Mouse (Mus musculus) layer of hippocampus, postnatal 25 days (tissue): Measurements from ENCODE around the gene Trappc3. TPM values are rescaled to one million over a fixed set of nuclear protein-coding genes. Genes with fewer than 3 reads are reported as not detected.

Experiments
- DNase-seq, 2 experiments: peaks; one replicate each; pipeline ENCODE4 v3.0.0; 2022; ENCODE audit warnings: mixed read lengths in 2 of 2, low spot score in 1 of 2; ENCODE audit errors: extremely low spot score in 1 of 2
- total RNA-seq, 2 experiments: library from RNA; stranded (reverse); gene quantifications; 2 replicates each; pipeline ENCODE4 v1.2.3; 2021

Trappc3 gene
- total RNA-seq, 2 experiments from 2014 or later = 84.7 to 84.9 TPM

DNA sequence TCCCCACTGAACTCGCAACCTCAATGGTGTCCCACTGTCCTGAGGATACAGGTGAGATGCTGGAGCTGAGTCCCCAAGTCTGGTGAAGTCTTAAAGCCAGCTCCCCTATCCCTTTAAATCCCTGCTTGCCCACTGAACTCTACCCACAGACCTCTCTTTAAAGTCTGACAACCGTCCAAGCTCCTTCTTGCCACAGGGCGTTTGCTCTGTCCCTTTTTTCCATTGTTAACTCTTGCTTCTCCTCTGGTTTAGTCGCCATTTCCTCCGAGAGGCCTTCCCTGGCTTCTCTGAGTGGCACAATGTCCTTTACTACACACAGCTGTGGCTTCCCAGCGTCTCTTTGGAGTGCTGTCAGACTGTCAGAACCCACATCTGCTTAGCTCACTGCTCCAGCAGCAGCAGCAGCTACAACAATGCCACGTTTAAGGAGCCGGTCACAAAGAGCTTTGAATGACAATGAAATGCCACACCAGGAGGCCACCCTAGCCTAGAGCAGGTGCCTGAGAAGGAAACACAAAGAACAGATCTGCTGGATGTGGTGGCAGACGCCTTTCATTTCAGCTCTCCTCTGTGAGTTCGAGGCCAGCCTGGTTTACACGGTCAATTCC is 13.8 kb upstream of the Trappc3 start:
- DNase-seq = no peak

- no peak for DNase-seq
Measured at GRCm38 (mm10) chr4:126250659-126251058, 11.5 kb upstream of the Trappc3 start.

DNA sequence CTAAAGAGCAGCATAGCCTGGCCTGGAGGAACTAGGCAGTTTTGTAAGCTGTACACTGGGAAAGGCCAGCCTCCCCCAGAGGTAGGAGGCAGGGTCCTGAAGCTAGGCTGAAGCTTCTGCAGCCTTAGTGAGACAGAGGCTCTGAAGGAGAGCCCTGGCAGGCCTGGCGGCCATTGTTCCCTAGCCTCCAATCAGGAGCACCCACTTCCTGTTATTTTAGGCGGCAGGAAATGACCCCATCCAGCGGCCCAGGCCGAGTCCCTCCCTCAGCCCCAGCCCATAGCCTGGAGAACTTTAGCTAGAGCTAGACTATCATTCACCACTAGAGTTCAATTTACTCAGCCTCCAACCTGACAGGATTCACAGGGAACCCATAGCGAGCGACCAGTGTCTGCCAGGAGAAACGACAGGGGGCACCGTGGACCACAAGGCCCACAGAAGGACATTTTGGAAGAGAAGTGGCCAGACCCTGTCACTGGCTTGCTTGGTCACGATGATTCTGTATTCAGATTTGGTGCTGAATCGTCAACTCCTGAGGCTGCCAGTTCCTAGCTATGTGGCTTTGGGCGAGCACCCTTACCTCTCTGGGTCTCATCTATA is 10.4 kb upstream of the Trappc3 start:
- no peak for DNase-seq

DNA sequence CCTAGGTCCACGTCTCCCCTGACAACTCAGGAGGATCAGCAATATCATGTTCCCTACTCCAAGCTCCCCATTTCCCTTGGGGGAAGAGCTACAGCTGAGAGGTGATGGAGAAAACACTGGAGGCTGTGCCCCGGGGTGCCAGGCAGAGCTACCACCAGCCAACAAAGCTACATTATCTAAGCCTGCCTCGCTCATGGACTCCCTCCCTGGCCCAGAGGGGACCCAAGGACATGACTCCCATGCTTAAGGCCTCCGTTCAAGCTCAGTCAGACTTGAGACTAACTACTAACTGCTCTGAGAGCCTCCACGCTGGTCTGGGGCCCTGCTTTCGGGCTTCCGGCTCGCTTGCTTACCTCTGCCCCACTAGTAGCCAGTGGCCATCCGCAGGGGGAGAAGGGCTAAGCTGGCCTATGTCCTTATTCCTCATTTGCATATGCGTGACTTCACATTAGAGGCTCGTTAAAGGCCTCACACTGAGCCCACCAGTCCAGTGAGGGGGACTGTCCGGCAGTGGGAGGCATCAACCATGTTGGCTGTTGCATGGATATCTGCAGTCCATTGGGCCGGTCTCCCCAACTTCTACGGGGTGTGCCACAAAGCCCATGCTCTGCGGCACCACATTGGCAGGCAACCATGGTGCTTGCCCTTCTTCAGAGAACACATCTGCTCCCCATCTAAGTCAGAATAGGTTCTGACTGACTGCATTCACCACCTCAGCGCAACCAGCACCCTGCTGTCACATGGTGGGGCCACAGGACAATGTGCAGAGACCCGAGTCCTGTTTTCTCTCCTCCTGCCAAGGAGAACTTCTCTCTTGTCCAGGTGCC is 9.5 kb upstream of the Trappc3 start:
- DNase-seq = no peak

DNA sequence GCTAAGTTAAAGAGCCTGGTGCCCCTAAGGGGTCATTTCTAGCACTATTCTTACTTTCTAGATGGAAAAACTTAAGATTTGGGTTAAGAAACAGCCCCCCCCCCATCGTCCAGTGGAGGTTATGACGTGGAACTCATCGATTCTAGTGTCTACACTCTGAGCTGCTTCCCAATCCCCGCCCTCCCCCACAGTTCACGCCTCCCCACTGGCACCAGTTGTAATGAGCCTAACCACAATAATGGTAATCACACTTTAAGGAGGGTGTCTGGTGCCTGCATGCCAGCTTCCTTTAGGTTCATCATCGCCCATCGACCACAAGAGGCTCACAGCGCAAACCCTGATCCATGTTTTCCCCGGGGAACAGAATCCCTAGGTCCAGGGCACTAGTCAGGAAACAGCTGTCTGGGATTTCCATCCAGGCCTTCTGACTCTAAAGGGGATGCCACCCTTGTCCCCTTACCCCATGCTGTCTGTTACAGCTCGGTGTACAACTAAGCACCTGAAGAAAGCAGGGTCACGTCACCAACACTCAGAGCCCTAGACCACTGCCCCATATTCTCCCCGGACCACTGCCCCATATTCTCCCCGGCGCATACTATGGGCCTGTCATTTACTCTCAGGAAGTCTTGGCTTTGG is 8.4 kb upstream of the Trappc3 start:
- DNase-seq = no peak

DNA sequence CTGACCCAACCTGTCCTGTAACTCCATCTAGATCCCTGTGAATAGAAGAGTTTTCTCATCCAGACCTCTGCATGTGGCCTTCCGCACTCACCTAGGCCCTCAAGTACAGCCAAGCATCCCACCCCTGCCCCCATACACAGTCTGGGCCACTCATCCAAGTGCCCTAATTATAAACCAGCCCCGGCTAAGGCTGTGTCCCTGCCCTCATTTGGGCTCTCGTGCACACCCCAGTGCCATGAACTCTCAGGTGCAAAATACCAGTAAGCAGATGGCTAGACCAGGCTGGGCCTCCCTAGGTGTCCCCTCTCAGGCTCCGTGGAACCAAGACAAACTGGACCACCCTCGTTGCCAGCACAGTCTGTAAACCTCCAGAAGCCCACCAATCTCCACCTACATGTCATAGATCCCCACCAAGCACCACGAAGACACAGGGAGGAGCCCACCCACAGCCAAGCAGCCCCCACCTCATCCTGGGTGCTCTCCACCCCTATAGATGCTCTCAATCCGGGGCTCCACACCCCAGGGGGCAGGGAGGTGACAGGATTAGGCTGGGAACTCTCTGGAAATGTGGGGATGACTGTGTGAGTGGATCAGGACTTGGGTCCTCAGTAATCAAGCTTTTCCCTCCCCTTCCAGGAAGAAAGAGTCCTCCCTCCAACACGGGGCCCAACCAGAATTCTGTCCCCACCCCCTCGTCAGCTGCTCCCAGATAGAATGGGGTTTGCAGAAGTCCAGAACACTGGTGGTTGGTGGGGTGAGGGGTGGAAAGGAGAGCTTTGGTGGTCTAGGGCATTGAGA is 7.6 kb upstream of the Trappc3 start:
- DNase-seq = peak in 1 of 2 experiments; percentile 56

GRCm38 (mm10) chr4:126255113-126256001 is 6.8 kb upstream of the Trappc3 start:
- no peak for DNase-seq

- DNase-seq = peak; percentile 85 to 95
Measured at GRCm38 (mm10) chr4:126256131-126256791, 5.9 kb upstream of the Trappc3 start, which contains the start of gene Map7d1. Gene Map7d1, minus strand, starts transcription at chr4:126256343.

DNA sequence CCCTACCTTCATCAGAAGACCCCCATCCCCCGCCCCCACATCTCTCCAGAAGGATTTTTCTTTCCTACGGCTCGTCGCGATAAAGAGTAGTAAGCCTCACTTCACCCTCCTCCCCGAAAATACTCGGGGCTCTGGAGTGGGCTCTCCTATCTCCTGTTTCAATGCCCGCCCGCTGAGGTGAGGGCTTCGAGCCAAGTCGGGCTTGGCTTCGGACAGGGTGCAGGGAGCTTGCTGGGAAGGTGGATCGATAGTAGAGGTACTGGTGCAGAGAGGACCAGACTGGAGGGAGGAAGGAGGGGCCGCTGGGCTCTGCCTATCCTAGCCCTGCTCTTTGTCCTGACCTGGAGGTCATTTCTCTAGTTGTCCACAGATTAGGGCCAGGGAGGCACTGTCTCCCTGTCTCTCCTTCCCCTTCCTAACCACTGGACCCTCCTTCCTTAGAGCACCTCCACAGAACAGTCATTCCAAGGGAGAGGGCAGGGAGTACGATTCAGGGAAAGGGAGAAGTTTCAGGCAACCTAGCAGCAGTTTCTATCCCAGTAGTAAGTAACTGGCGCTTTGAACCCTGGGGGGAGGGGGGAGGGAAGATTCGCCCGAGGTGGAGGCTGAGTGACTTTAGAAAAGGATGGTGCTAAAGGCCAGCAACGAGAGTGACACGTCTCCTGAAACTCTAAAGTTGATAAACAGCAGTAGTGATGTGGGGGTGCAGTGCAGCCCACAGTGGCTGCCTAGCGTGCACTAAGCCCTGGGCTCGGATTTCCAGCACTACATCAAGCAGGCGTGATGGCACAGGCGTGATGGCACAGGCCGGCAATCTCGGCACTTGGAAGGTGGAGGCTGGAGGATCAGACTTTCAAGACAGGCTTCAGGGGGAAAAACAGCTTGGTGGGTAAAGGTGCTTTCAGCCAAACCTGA is 4.9 kb upstream of the Trappc3 start:
- DNase-seq = no peak

DNA sequence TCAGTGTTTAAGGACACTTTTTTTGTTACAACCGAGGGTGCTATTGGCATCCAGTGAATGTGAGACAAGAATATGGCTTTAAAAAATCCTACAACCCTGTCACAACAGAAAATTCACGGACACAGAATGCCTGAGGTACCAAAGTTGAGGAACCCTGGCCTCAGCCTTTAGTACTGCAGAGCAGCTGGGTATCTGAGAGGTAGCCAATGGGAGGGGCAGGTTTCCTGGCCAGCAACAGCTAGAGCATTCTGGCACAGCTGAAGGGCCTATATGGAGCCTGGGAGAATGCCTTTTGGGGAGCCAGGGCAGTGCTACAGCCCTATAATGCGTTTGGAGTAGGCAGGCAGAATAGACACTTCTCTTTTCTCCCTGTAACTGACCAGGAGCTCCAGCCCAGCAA is 3.1 kb upstream of the Trappc3 start:
- DNase-seq = no peak

- DNase-seq = no peak
Measured at GRCm38 (mm10) chr4:126259523-126260160, 2.5 kb upstream of the Trappc3 start.

DNA sequence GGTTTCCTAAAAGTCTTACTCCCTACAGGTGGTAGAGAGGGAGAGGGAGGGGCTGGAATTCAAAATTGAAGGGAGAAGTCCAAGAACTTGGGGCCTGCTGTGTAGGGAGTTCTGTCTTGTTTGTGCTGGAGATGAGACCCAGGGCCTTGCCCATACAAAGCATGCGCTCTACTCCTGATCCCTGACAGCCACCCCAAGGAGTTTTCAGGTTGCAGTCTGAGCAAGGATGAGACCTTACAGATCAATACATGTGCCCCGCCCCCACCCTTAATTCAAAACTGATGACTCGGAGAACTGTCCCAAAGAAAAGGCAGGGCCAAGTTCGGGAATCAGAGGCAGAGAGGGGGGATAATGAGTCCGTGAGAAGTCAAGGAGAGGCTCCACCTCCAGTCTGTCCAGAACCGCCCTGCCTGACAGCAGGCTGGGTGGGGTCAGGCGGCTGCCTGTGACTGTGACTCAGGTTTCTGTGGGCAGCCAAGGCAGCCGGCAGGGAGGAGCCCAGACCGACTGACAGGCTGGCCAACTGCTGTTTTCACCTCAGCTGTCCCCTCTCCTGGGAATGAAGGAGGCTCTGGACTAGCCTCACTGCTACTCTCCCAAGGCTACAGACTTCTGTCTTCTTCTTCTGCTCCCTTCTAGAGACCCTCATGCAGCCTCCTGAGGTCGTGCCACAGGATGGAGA is 1.5 kb upstream of the Trappc3 start:
- DNase-seq = no peak

DNA sequence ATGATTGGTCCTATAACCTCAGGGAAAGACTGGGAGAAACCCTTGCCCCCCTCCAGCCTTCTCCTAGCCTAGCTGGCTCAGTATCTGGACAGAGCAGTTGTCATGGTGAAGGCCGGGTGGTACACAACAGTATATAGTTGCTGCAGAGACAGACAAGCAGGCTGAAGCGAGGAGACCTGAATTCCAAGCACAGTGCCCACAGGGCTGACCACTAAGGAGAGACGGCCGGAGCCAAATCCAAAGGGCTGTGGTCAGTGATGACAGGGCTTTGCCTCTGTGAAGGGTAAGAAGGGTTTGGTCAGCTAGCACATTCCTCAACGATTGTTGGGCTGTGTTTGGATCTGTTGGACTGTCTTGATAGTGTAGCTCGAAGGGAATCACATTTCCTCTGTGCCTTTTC is 859 bp upstream of the Trappc3 start:
- DNase-seq = no peak

DNA sequence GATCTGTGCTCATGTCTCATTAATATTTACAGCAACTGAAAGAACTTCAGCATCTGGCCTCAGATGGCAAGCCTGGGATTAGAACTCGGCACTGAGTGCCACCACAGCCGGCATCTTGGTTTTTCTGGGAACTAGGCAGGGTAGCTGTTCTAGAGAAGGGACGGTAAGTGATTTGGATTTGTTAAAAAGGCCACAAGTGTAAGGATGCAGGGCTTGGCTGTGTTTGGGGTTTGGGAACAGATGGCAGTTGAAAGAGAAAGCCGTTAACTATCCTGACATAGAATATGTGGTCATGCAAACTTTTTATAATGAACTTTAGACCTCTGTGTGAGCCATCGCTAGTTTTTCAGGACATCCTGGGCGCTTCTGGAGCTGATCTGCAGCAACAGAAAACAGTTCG is 450 bp upstream of the Trappc3 start:
- no peak for DNase-seq

GRCm38 (mm10) chr4:126269292-126269691 is 7.2 kb downstream of the Trappc3 start:
- DNase-seq = no peak

DNA sequence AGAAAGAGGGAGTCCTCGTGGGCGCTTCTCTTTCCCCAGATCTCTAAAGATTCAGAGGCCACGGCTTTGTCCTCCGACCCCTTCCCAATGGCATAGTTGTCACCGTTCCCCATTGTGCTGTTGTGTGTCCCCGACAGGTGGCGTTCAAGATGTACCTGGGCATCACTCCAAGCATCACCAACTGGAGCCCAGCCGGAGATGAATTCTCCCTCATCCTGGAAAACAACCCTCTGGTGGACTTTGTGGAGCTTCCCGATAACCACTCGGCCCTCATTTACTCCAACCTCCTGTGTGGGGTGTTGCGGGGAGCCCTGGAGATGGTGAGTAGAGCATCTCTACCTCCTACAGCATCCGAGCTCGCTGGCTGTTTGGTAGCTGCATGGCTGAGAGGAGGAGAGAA is 11.6 kb downstream of the Trappc3 start:
- no peak for DNase-seq

DNA sequence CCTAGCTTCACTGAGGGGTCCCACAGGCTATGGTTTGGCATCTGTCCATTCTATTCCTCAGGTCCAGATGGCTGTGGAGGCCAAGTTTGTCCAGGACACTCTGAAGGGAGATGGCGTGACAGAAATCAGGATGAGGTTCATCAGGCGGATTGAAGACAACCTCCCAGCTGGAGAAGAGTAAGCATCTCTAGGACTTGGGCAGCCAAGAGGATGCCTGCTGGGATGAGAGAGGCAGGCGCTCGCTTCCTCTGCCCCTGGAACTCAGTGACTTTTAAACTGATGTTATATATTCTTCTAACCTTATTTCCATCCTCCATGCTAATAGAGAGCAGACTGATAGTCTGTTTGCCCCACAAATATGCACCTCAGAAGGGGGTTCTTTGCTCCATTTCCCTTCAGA is 13.0 kb downstream of the Trappc3 start:
- DNase-seq = no peak
